Mouse (Mus musculus): Measurements from ENCODE around the gene Rlbp1.

DNA sequence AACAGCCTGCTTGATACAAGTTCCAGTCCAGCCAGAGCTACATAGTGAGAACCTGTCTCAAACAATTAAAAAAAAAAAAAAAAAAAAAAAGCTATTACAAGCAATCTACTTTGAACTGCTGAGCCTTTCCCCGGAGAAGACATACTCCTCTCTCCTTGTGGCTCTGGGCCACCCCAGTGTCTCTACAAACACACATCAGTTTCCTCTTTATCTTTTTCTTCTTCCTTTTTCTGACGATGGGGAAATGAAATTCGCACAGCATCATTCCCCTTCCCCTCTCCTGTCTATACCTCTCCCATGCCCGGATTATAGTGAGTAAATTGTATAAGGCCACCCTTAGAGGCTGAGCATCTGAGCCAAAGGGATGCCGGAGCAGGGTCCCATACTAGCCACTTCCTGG lies 18.2 kb downstream of the Rlbp1 start:
- peak; percentile 59 for TF ChIP-seq ZNF384 (IDR thresholded peaks at IDR 0.05; ENCODE audit: low read depth, low read length)
- TF ChIP-seq MAZ (IDR thresholded peaks at IDR 0.05; ENCODE audit: low read depth, low read length): no peak
- no peak for TF ChIP-seq RAD21 (IDR thresholded peaks at IDR 0.05; ENCODE audit: low read depth, low read length)
